Comparison of ENCODE assay signal across 14 mouse cellular contexts in the genomic region with DNA sequence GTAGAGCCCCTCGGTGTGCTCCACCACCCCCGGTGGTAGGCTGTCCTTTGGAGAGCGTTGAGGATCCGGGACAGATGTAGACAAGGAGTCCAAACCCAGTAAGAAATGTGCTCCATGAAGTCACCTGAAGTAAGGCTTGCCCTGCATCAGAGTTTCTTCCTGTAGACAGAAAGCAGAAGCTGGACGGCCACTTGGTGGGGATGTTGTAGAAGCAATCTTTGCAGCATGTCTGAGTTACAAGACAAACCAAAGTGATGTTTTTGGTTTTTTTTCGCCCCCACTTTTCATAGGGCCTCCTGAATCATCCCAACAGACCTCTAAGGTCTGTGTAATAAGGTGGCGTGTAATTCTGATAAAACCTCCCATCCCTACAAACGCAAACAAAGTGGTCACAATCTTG. TPM values are rescaled to one million over a fixed set of nuclear protein-coding genes. Genes with fewer than 3 reads are reported as not detected.
DNase-seq lines count a peak whose midpoint lies in the region; ATAC-seq lines count a peak whose summit lies in the region.
"Had no signal": no experiment of that assay in that cellular context is flagged by ENCODE, and none has a peak within 500 bp of the region (broad histone marks: within the 10 kb centered on the region; RNA-seq: fewer than 3 reads in every experiment).

No protein-coding gene starts in this region.

- H3K4me2 ChIP-seq in heart, embryonic 12.5 days = no peak overlapping the region
- H3K4me2 ChIP-seq: embryonic facial prominence, embryonic 15.5 days; limb, embryonic 12.5 days had no signal

- peaks cover 63% of the 10 kb centered on the region for H3K36me3 ChIP-seq in heart, embryonic 12.5 days

- no peaks in the 10 kb centered on the region for H3K4me1 ChIP-seq in heart, embryonic 12.5 days (replicated peaks)
- H3K4me1 ChIP-seq: embryonic facial prominence, embryonic 15.5 days; limb, embryonic 12.5 days had no signal

- no peak overlapping the region for H3K27ac ChIP-seq in heart, embryonic 12.5 days (ENCODE audit: poor library complexity, severe bottlenecking)
- H3K27ac ChIP-seq: embryonic facial prominence, embryonic 15.5 days; limb, embryonic 12.5 days had no signal

- 91% methylated on average over 8 of the region's 8 CpGs for WGBS in heart, embryonic 12.5 days

- H3K4me3 ChIP-seq in heart, embryonic 12.5 days = no peak overlapping the region
- H3K4me3 ChIP-seq: embryonic facial prominence, embryonic 15.5 days; limb, embryonic 12.5 days had no signal

- H3K27me3 ChIP-seq in heart, embryonic 12.5 days (replicated peaks) = no peaks in the 10 kb centered on the region
- H3K27me3 ChIP-seq: embryonic facial prominence, embryonic 15.5 days; limb, embryonic 12.5 days had no signal

- intact Hi-C loops in heart, postnatal 10 days (cut with DNase I) = loop anchor here (10.0 kb wide), 1 partner anchor 815 kb away; no protein-coding TSS in a partner anchor
- intact Hi-C loops in left cerebral cortex, postnatal 14 days (cut with DNase I) = loop anchor here (5.0 to 10.0 kb wide), 2 partner anchors 625 to 1113 kb away; partner anchors contain the start of gene Sema5a

- no peak for ATAC-seq in heart, embryonic 12.5 days (ENCODE audit: insufficient number of reproducible peaks, low FRiP score)
- ATAC-seq: forebrain, embryonic 16.5 days; liver, postnatal 0 days had no signal

- DNase-seq in heart, postnatal 10 days = peak; percentile 28 to 37
- DNase-seq in left cerebral cortex, postnatal 14 days (ENCODE audit: low spot score in 2 of 2) = peak; percentile 26 to 48
- no peak for DNase-seq in left cerebral cortex, adult 8-10 months (ENCODE audit: low spot score in 2 of 2)
- DNase-seq in right cerebral cortex, postnatal 14 days = peak; percentile 26
- DNase-seq in right cerebral cortex, adult 18-20 months = no peak
- no peak for DNase-seq in thymus, postnatal 36 days
- DNase-seq: cerebellum, postnatal 36 days; gastrocnemius, postnatal 36 days; liver, postnatal 0 days; thymus, postnatal 14 days had no signal

- no peak overlapping the region for H3K9ac ChIP-seq in heart, embryonic 12.5 days
- H3K9ac ChIP-seq: embryonic facial prominence, embryonic 15.5 days; limb, embryonic 12.5 days; liver, postnatal 0 days had no signal

- no peaks in the 10 kb centered on the region for H3K9me3 ChIP-seq in heart, embryonic 12.5 days (replicated peaks)
- H3K9me3 ChIP-seq: embryonic facial prominence, embryonic 15.5 days; limb, embryonic 12.5 days had no signal

RNA-seq across cellular contexts. Expression of gene Fam173b, which starts 17.9 kb away (rescaled TPM):
- 10 to 100 TPM; 15.3 to 16.4 TPM for total RNA-seq in heart, postnatal 10 days (2021)
- 12.7 TPM in 2 replicates for polyA plus RNA-seq in heart, embryonic 12.5 days (2016; fragmentation: Nextera tagmentation; extraction: Ambion mirVana)
- 10 to 100 TPM; 10.1 to 11.6 TPM for total RNA-seq in left cerebral cortex, postnatal 14 days (2021)
- total RNA-seq in left cerebral cortex, adult 8-10 months (2022) = 10 to 100 TPM; 10.4 to 11.4 (median 10.8) TPM

RNA-seq across cellular contexts. Expression of gene Cct5, which starts 17.9 kb away (rescaled TPM):
- 100 to 1,000 TPM; 176 to 187 TPM for total RNA-seq in heart, postnatal 10 days (2021)
- polyA plus RNA-seq in heart, embryonic 12.5 days (2016; fragmentation: Nextera tagmentation; extraction: Ambion mirVana) = 397 and 401 TPM in 2 replicates
- 100 to 1,000 TPM; 185 to 191 TPM for total RNA-seq in left cerebral cortex, postnatal 14 days (2021)
- 100 to 1,000 TPM; 154 to 187 (median 183) TPM for total RNA-seq in left cerebral cortex, adult 8-10 months (2022)

RNA-seq across cellular contexts. Expression of gene Cmbl, which starts 54.3 kb away (rescaled TPM):
- 10 to 100 TPM; 24.8 to 26.4 TPM for total RNA-seq in heart, postnatal 10 days (2021)
- 6.6 and 8.0 TPM in 2 replicates for polyA plus RNA-seq in heart, embryonic 12.5 days (2016; fragmentation: Nextera tagmentation; extraction: Ambion mirVana)
- 10 to 100 TPM; 14.2 to 16.2 TPM for total RNA-seq in left cerebral cortex, postnatal 14 days (2021)
- total RNA-seq in left cerebral cortex, adult 8-10 months (2022) = 10 to 100 TPM; 17.9 to 22.7 (median 20.8) TPM

Comparison
In these comparisons a context has a peak if more than half of its experiments do, and no peak if none do; other contexts are left out.
1. DNase-seq: peak in heart, postnatal 10 days (2 of 2), left cerebral cortex, postnatal 14 days (2 of 2) and right cerebral cortex, postnatal 14 days (single experiment); none in left cerebral cortex, adult 8-10 months (0 of 2), right cerebral cortex, adult 18-20 months (single experiment) and thymus, postnatal 36 days (0 of 2).